Mouse (Mus musculus) T-helper 2 cell (primary cell): ENCODE data around the gene Nat9.

ENCODE experiments used
- in situ Hi-C: fragments of 300-600 bp; cut with MboI, MseI; formaldehyde crosslinking; loops from one replicate; pipeline ENCODE4 v1.15.1; 2025; ENCODE audit warnings: high pct_unique_total_duplicates

Nat9 gene

DNA sequence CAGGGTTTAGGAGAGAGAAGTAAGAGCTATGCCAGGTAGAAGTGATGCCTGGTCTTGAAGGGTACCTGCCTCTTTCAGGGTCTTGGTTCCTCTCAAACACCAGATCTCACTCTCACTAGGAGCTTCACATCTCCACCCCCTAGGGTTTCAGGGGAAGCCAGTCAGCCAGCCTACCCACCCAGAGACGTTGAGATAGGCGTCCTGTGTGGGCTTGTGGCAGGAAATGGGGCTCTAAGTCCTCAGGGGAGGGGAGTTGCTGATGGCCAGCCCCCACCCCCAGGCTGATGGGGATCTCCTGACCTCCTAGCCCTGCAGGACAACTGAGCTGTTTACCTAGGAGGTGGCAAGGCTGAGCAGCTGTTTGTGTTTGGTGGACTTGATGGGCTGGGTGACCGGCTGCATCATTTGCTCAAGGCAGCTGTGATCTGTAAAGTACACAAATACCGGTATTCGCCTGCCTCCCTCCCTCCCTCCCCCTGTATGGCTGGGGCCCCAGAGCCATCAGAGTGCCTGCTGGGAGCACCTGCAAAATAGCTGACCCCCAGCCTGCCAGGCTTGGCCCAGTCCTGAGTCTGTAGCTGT lies 32.5 kb downstream of the Nat9 start:
- in situ Hi-C loops, result no loop called here

DNA sequence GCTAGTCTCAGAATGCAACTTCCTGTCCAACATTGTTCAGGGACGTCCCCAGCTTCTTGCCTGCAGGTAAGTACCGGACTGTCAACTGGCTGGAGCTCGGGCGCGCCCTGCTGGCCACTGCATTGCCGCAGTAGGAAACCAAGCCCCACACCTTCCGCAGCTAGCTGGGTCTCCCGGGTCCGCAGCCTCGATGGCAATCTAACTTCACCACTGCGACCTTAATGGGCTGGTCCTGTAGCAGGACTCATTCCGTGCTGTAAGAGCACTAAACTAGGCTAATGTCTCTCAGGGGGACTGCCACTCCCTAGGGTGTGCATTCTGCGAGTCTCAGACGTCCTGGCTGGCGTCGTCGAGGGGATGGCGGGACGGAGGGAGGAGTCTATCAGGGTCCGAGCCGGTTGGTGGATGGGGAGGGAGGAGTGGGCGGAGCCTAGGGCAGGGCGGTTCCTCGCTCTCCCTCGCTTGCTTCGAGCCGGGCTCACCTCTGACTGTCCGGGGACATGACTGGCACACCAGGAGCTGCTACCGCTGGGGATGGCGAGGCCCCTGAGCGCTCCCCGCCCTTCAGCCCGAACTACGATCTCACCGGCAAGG lies 33.9 kb downstream of the Nat9 start:
- in situ Hi-C loops, result loop anchor here (5.0 kb wide), 1 partner anchor 71 kb away; no protein-coding TSS in a partner anchor

DNA sequence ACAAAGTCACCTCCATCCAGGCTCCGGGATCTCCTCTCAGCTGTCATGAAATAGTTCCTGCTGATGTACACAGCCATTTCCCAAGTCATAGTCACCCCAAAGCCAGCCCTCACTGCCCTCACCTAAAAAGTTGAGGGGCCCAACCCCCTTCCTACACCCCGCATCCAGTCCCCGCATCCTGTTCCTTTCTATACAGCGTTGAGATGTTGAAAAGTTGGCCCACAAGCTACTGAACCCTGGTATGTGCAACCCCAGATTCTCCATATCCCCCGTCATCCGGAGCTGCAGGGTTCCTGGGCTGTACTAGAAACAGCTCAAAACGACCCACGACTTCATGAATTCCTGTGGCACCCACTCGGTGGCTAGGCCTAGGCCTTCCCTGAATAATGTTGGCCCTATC lies 34.6 kb downstream of the Nat9 start:
- in situ Hi-C loops, result loop anchor here (5.0 kb wide), 1 partner anchor 71 kb away; no protein-coding TSS in a partner anchor

- in situ Hi-C loops, result loop anchor here (5.0 kb wide), 1 partner anchor 70 kb away; no protein-coding TSS in a partner anchor
These were observed 35.8 kb downstream of the Nat9 start for GRCm38 (mm10) chr11:115151755-115152429.

DNA sequence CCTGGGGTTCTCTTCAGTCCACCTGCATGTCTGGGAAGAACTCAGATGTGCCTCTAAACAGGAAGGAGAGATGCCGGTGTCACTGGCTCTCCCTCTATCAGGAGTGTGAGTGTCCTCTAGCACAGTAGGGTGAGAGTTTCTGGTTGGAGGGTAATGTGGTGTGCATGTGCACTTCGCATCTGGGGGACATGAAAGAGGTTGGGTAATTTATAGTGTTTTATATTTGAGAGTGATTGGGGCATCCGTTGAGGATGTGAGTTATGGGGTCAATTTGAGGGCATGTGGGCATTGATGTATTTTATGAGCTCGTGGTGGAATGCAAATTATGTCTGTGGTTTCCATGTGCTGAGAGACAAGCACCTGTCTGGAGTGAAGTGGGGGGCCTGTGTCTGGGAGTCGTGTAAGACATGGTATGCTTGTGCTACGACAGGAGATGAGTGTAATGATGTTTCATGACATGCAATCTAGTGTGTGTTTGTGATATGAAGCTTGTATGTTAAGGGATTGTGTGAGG lies 36.9 kb downstream of the Nat9 start:
- in situ Hi-C loops, result loop anchor here (5.0 kb wide), 1 partner anchor 68 kb away; no protein-coding TSS in a partner anchor

DNA sequence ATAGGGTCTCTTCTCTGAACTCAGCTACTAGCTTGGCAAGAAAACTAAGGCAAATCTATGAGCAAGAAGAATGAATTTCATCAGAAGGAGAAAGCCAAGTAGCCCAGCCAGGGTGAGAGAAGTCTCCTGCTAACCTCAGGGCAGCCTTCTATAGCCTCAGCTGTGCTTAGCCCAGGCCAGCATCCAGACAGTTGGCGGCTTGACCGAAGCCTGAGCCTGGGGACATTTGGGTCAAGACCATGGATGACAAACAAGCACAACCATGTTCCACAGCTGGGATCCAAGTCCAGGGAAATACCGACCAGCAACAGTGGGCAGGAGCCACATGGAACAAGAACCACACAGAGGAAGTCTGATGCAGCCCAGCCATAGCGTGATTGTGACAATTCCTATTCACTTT lies 39.8 kb downstream of the Nat9 start:
- in situ Hi-C loops, result no loop called here

- in situ Hi-C loops, result no loop called here
These were observed 45.7 kb downstream of the Nat9 start for GRCm38 (mm10) chr11:115141970-115142369.

GRCm38 (mm10) chr11:115138597-115139262 lies 48.9 kb downstream of the Nat9 start:
- in situ Hi-C loops, result no loop called here

DNA sequence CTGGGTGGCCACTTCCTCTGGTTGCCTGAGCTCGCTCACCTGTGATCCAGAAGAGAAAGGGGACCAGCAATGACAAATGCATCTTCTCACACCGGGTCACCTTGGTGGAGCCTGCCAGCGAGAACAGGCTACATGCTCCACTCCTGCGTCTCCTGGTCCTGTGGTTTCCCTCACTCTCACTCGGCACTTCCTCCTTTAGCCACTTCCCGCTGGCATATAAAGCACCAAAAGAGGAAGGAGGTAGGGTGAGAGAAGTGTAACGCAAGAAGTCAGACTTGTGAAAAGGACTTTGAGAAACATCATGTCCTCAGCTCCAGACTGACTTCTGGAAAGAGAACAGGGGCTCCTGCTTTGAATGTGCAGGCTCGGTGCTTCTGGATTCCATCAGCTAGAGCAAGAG lies 53.9 kb downstream of the Nat9 start, which contains the start of gene Cd300lf:
Gene Cd300lf, minus strand, starts transcription at position 193 of the 400 bp plus-strand sequence.
- in situ Hi-C loops, result no loop called here
